Mouse (Mus musculus): ENCODE data around the gene Mex3a. TPM values are rescaled to one million over a fixed set of nuclear protein-coding genes. Genes with fewer than 3 reads are reported as not detected.

The Mex3a gene
- polyA plus RNA-seq, 1 experiment from 2014 or later, result 6.5 TPM

DNA sequence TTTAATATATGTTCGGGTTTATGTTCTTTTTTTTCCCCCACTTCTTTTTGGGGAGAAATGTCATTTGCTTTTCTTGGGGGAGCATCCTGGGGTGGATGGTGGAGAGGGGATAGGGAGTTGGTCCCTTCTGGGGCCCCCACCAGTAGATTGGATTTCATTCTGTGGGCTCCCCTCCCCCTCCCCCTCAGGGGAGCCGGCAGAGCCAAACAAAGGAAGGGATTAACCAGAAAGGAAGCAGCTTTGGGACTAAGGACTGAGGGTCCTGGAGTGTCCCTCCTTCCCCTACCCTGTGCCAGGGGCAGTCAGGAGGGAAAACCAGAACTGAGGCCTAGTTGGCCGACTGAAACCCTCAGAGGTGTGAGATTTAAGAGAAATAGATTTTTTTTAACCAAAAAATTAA is 7.2 kb downstream of the Mex3a start:
- Histone ChIP-seq H3K27ac (no peak overlapping the region), H3K4me1 (replicated peaks) (peaks cover 48% of the 10 kb centered on the region), H3K27me3 (no peaks in the 10 kb centered on the region), H3K9ac (no peak overlapping the region), H3K36me3 (peaks cover 26% of the 10 kb centered on the region; the same call in 1 of the 2 replicates), H3K9me3 (replicated peaks) (no peaks in the 10 kb centered on the region), H3K4me2 (no peak overlapping the region), H3K4me3 (no peak overlapping the region)
- no peak for ATAC-seq (replicated peaks; ENCODE audit: insufficient number of reproducible peaks, insufficient read depth, low FRiP score, low read depth)
- WGBS, result 42% methylated on average over 3 of the region's 3 CpGs

- no peak overlapping the region for H3K4me3 ChIP-seq
- 55% methylated on average over 5 of the region's 5 CpGs for WGBS
- H3K4me2 ChIP-seq, result no peak overlapping the region
- peaks cover 26% of the 10 kb centered on the region; the same call in 1 of the 2 replicates for H3K36me3 ChIP-seq
- H3K27me3 ChIP-seq, result no peaks in the 10 kb centered on the region
- H3K9ac ChIP-seq, result no peak overlapping the region
- peak overlapping the region; percentile 31; the same call in 1 of the 2 replicates for H3K27ac ChIP-seq
- no peaks in the 10 kb centered on the region for H3K9me3 ChIP-seq (replicated peaks)
- ATAC-seq (replicated peaks; ENCODE audit: insufficient number of reproducible peaks, insufficient read depth, low FRiP score, low read depth), result no peak
- H3K4me1 ChIP-seq (replicated peaks), result peaks cover 41% of the 10 kb centered on the region
Measured at GRCm38 (mm10) chr3:88540085-88540484, 7.9 kb downstream of the Mex3a start.

DNA sequence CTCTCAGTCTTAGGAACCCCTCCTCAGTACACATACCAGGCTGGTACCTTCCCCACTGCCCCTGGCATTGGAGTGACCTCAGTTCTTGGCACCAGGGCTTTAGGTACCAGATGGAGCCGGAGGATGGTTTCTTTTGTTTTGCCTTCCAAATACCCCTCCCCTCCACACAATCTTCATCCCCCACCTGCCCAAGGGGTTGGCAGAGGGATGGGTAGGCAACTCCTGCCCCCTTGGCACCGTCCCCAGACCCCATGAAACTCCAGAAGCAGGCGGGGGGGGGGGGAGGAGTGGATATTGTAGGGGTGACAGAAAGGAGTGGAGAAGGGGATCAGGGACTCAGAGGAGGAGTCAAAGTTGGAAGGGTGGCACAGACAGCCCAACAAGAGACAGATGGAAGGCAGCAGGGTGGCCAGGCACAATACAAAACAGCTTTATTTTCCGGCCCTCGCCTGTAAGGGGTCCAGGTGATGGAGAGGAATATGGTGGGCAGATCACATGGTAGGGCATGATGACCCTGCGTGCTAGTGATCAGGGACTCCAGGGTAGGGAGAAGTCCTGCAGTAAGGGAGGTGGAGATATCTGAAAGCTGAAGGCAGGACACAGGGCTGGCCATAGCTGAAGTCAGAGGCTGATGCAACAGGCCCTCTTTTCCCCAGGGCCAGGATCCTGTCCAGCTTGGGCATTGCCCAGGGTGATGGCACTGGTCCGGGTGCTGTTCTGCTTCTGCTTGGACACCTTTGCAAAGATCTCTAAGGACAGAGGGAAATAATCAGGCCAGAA is 9.6 kb downstream of the Mex3a start:
- Histone ChIP-seq H3K4me1 (replicated peaks) (peaks cover 24% of the 10 kb centered on the region), H3K4me2 (no peak overlapping the region), H3K36me3 (peaks cover 19% of the 10 kb centered on the region; the same call in 1 of the 2 replicates), H3K9ac (no peak overlapping the region; the same call in 1 of the 2 replicates), H3K4me3 (no peak overlapping the region), H3K27ac (no peak overlapping the region), H3K27me3 (no peaks in the 10 kb centered on the region), H3K9me3 (replicated peaks) (no peaks in the 10 kb centered on the region)
- no peak for ATAC-seq (replicated peaks; ENCODE audit: insufficient number of reproducible peaks, insufficient read depth, low FRiP score, low read depth)
- WGBS, result 71% methylated on average over 6 of the region's 7 CpGs

DNA sequence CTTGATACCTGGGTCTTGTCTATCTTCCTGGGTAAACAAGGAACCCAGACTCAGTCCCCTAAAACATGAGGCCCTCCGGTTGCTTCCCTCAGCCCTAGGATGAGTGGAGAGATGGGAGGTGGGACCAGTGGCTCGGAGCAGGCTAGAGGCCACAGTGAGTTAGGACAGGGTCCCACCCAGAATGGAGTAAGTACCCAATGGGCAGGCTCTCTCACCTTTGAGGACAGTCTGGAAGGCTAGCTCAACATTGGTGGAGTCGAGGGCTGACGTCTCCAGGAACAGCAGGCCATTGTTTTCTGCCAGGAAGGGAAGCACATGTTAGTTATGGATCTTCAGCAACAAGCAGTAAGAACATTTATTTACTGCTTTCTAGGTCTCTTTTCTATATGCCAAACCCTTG is 10.3 kb downstream of the Mex3a start:
- H3K9ac ChIP-seq, result no peak overlapping the region
- no peak overlapping the region for H3K4me2 ChIP-seq
- H3K4me1 ChIP-seq (replicated peaks), result peaks cover 18% of the 10 kb centered on the region
- H3K27ac ChIP-seq, result no peak overlapping the region
- H3K27me3 ChIP-seq, result no peaks in the 10 kb centered on the region
- H3K36me3 ChIP-seq, result peaks cover 12% of the 10 kb centered on the region; the same call in 1 of the 2 replicates
- 69% methylated on average over 4 of the region's 4 CpGs for WGBS
- no peak for ATAC-seq (replicated peaks; ENCODE audit: insufficient number of reproducible peaks, insufficient read depth, low FRiP score, low read depth)
- no peak overlapping the region for H3K4me3 ChIP-seq
- no peaks in the 10 kb centered on the region for H3K9me3 ChIP-seq (replicated peaks)

DNA sequence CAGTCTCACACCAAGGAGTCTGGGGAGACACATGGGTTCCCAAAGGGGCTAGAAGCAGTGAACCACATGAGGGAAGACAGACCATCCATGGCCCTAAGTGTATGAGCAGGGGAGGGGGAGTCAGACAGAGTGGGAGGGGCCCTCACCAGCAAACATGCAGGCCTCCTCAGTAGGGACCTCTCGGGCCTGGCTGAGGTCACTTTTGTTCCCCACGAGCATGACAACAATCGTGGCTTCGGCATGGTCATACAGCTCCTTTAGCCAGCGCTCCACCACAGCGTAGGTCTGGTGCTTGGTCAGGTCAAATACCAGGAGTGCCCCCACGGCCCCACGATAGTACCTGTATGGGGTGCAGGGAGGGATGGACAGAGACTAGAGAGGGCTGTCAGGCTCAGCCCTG is 11.0 kb downstream of the Mex3a start:
- H3K4me1 ChIP-seq (replicated peaks), result peaks cover 16% of the 10 kb centered on the region
- no peak for ATAC-seq (replicated peaks; ENCODE audit: insufficient number of reproducible peaks, insufficient read depth, low FRiP score, low read depth)
- no peak overlapping the region for H3K4me2 ChIP-seq
- no peak overlapping the region for H3K27ac ChIP-seq
- 82% methylated on average over 8 of the region's 8 CpGs for WGBS
- peaks cover 5% of the 10 kb centered on the region; the same call in 1 of the 2 replicates for H3K36me3 ChIP-seq
- no peak overlapping the region for H3K9ac ChIP-seq
- H3K27me3 ChIP-seq, result no peaks in the 10 kb centered on the region
- H3K4me3 ChIP-seq, result no peak overlapping the region
- no peaks in the 10 kb centered on the region for H3K9me3 ChIP-seq (replicated peaks)

GRCm38 (mm10) chr3:88543651-88544410 is 11.6 kb downstream of the Mex3a start:
- 57% methylated on average over 5 of the region's 5 CpGs for whole genome bisulfite sequencing

DNA sequence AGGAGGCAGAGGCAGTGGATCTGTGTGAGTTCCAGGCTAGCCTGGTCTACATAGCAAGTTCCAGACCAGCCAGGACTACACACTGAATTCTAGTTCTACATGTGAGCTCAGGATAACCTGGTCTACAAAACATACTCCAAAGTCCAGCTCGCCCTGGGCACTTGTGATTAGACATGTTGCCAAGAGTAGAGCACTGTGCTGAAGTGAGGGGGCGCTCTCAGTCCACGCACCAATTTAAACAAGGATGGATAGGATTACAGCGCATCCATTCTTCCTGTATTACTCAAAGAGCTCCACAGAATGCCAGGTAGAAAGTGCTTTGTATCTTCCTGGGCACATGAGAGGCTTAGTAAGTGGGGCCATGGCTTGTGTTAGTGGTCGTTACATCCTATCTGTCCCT is 12.3 kb downstream of the Mex3a start:
- H3K4me2 ChIP-seq, result no peak overlapping the region
- ATAC-seq (replicated peaks; ENCODE audit: insufficient number of reproducible peaks, insufficient read depth, low FRiP score, low read depth), result no peak
- 32% methylated on average over 5 of the region's 5 CpGs for WGBS
- H3K4me1 ChIP-seq (replicated peaks), result peaks cover 11% of the 10 kb centered on the region
- H3K36me3 ChIP-seq, result no peaks in the 10 kb centered on the region; the same call in 1 of the 2 replicates
- no peaks in the 10 kb centered on the region for H3K27me3 ChIP-seq
- no peak overlapping the region for H3K4me3 ChIP-seq
- no peaks in the 10 kb centered on the region for H3K9me3 ChIP-seq (replicated peaks)
- H3K9ac ChIP-seq, result no peak overlapping the region
- no peak overlapping the region for H3K27ac ChIP-seq

More at GRCm38 (mm10) chr3:88543651-88544410, 11.6 kb downstream of the Mex3a start:
- Histone ChIP-seq H3K36me3 (no peaks in the 10 kb centered on the region; the same call in 1 of the 2 replicates), H3K4me1 (replicated peaks) (peaks cover 11% of the 10 kb centered on the region), H3K9me3 (replicated peaks) (no peaks in the 10 kb centered on the region), H3K27ac (no peak overlapping the region), H3K4me2 (no peak overlapping the region), H3K27me3 (no peaks in the 10 kb centered on the region), H3K4me3 (no peak overlapping the region), H3K9ac (no peak overlapping the region)
- ATAC-seq (replicated peaks; ENCODE audit: insufficient number of reproducible peaks, insufficient read depth, low FRiP score, low read depth), result no peak

DNA sequence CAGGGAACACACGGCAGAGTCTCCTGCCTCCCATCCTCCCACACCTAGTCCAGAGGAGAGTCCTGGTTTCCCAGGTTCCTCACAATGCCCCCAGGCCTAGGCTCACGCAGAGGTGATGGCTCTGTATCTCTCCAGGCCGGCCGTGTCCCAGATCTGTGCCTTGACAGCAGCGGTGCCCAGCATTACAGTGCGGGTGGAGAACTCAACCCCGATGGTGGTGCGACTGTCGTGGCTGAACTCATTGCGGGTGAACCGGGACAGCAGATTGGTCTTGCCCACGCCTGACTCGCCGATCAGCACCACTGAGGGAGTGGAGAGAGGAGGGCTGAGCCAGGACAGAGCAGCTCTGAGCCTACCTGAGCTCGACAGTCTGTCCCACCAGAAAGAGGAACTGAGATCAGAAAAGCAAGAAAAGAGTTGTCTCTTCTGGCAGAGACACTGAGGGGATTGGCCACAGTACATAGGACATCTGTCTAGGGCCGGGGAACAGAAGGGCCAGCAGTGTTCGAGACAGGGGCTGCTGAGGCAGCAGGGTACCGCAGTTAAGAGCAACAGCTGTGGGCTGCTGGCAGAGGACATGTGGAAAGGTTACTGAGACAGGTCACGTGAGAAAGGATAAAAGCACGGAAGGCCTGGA is 12.9 kb downstream of the Mex3a start:
- Histone ChIP-seq H3K27ac (no peak overlapping the region), H3K4me3 (no peak overlapping the region), H3K9ac (no peak overlapping the region), H3K9me3 (replicated peaks) (no peaks in the 10 kb centered on the region), H3K4me1 (replicated peaks) (peaks cover 8% of the 10 kb centered on the region), H3K36me3 (no peaks in the 10 kb centered on the region; the same call in 1 of the 2 replicates), H3K4me2 (no peak overlapping the region), H3K27me3 (no peaks in the 10 kb centered on the region)
- 61% methylated on average over 20 of the region's 20 CpGs for WGBS
- no peak for ATAC-seq (replicated peaks; ENCODE audit: insufficient number of reproducible peaks, insufficient read depth, low FRiP score, low read depth)

DNA sequence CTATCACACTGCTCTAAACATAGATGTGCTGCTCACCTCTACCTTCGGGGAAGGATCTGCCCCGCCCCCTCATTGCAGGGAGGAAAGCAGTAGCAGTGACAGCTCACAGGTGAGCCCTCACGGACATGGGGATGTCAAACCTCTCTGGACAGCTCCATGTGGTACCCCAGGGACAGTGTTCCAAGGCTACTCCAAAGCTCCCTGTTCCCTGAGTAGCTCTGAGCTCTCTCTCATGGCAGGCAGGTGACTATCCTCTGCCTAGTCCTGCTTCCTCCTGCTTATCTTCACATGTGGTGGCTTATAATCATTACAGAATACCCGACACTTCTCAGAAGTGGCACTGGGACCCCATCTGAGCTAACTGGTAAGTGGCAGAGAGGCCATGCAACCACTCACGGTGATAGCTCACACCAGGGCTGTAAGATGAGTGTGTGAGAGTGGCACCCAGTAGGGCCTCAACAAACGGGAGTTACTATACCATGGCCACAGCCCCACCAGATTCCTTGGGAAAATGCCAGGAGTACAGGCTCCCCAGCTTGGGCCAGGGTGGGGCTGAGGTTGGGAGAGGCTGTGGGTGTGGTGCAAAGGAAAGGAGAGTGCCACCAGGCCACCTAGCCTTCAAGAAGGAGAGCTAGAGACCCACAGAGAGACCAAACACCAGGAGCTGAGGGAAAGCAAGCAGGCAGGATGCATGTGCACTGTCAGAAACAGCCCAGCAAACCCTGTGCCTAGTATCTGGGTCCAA is 14.7 kb downstream of the Mex3a start:
- Histone ChIP-seq H3K36me3 (no peaks in the 10 kb centered on the region), H3K9me3 (replicated peaks) (no peaks in the 10 kb centered on the region), H3K4me3 (no peak overlapping the region), H3K4me2 (no peak overlapping the region), H3K27me3 (no peaks in the 10 kb centered on the region), H3K27ac (no peak overlapping the region), H3K4me1 (replicated peaks) (peaks cover 10% of the 10 kb centered on the region), H3K9ac (no peak overlapping the region)
- WGBS, result 60% methylated on average over 6 of the region's 6 CpGs
- no peak for ATAC-seq (replicated peaks; ENCODE audit: insufficient number of reproducible peaks, insufficient read depth, low FRiP score, low read depth)

DNA sequence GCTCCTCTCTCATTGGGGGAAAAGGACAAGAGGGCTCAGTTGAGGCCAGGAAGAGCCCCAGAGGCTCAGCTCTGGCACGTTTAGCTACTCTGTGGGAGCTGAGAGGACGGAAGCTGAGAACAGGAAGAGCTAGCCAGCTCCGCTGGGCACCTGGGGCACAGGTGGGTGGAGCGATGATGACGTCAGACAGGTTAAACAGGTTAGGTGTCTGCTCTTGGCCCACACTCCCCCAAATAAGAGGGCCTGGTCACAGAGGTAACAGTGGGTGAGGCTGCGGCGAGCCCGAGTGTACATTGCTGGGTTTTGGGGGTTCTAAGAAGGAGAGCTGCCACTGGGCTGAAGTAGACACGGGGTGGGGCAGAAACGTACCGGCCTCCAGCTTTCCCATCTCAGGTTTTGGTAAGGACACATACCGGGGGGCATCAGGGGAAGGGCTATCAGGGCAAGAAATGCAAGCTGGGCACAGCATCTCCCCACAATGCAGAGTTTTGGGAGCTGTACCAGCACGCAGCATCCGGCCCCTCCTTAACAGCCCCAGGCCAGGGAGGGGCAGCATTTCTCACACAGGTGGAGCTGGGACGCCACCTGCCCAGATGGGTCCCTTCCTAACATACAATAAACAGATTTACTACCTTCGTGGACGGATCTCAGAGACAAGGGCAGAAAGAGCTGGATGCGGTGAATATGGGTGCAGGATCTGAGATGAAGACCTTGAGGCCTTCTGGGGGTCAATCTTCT is 16.2 kb downstream of the Mex3a start, which contains the start of gene Rab25:
TSS of gene Rab25 (minus strand) at position 121 of the 738 bp plus-strand sequence.
- H3K4me1 ChIP-seq (replicated peaks), result peaks cover 13% of the 10 kb centered on the region
- no peak for ATAC-seq (replicated peaks; ENCODE audit: insufficient number of reproducible peaks, insufficient read depth, low FRiP score, low read depth)
- no peak within 1 kb of the TSS for H3K4me2 ChIP-seq
- H3K9me3 ChIP-seq (replicated peaks), result no peaks in the 10 kb centered on the region
- no peaks in the 10 kb centered on the region for H3K36me3 ChIP-seq
- H3K4me3 ChIP-seq, result no peak within 1 kb of the TSS
- 60% methylated on average over 18 of the region's 18 CpGs for WGBS
- H3K9ac ChIP-seq, result no peak within 1 kb of the TSS
- H3K27ac ChIP-seq, result no peak within 1 kb of the TSS
- H3K27me3 ChIP-seq, result no peaks in the 10 kb centered on the region

Measured in heart, embryonic 15.5 days (tissue).